Mouse (Mus musculus) CH12.LX (cell line): Measurements from ENCODE around the gene Scaf4.

Experiments
- BHLHE40 ChIP-seq: IDR thresholded peaks from 2 replicates; pipeline ENCODE4 v1.6.1; 2011; ENCODE audit warnings: mild to moderate bottlenecking, low read depth, low read length, improper control_type of control experiment
- CTCF ChIP-seq, 2 experiments: IDR thresholded peaks in 1 of 2; conservative IDR thresholded peaks in 1 of 2; 2 replicates each; pipeline ENCODE4 v1.5.1; 2011 to 2012; ENCODE audit warnings: low read depth in 2 of 2, low read length in 2 of 2, improper control_type of control experiment in 1 of 2, inconsistent platforms in 1 of 2, mild to moderate bottlenecking in 1 of 2, moderate library complexity in 1 of 2
- EP300 ChIP-seq: IDR thresholded peaks from 2 replicates; pipeline ENCODE4 v1.6.1; 2011; ENCODE audit warnings: low read length, improper control_type of control experiment
- HCFC1 ChIP-seq: IDR thresholded peaks from 2 replicates; pipeline ENCODE4 v1.6.1; 2012; ENCODE audit warnings: low read depth, mild to moderate bottlenecking, inconsistent platforms, low read length, improper control_type of control experiment
- IRF4 ChIP-seq: IDR thresholded peaks from 2 replicates; pipeline ENCODE4 v1.6.1; 2014; ENCODE audit warnings: low read depth, mild to moderate bottlenecking, inconsistent platforms, low read length, improper control_type of control experiment
- JUND ChIP-seq: conservative IDR thresholded peaks from 2 replicates; pipeline ENCODE4 v1.6.1; 2011; ENCODE audit warnings: low read depth, low read length, improper control_type of control experiment
- MEF2A ChIP-seq: IDR thresholded peaks from 2 replicates; pipeline ENCODE4 v1.6.1; 2014; ENCODE audit warnings: low read depth, mild to moderate bottlenecking, inconsistent platforms, low read length, improper control_type of control experiment, borderline replicate concordance
- NRF1 ChIP-seq: IDR thresholded peaks from 2 replicates; pipeline ENCODE4 v1.6.1; 2014; ENCODE audit warnings: low read depth, mild to moderate bottlenecking, inconsistent platforms, low read length, improper control_type of control experiment, moderate library complexity
- SMC3 ChIP-seq: IDR thresholded peaks from 2 replicates; pipeline ENCODE4 v1.6.1; 2011; ENCODE audit warnings: low read depth, low read length, improper control_type of control experiment
- USF1 ChIP-seq: IDR thresholded peaks from 2 replicates; pipeline ENCODE4 v1.6.1; 2014; ENCODE audit warnings: low read depth, mild to moderate bottlenecking, inconsistent platforms, low read length, improper control_type of control experiment
- ZC3H11A ChIP-seq: IDR thresholded peaks from 2 replicates; pipeline ENCODE4 v1.6.1; 2012; ENCODE audit warnings: low read depth, mild to moderate bottlenecking, inconsistent platforms, low read length, improper control_type of control experiment
- ZMIZ1 ChIP-seq: IDR thresholded peaks from 2 replicates; pipeline ENCODE4 v1.6.1; 2012; ENCODE audit warnings: low read depth, mild to moderate bottlenecking, inconsistent platforms, low read length, improper control_type of control experiment

GRCm38 (mm10) chr16:90181673-90182072, 102.6 kb downstream of the Scaf4 start:
- no peak for TF ChIP-seq SMC3
- TF ChIP-seq CTCF (conservative IDR thresholded peaks at IDR 0.05 in 1 of 2, IDR thresholded peaks at IDR 0.05 in 1 of 2; ENCODE audit: low read depth in 2 of 2, low read length in 2 of 2), result no peak
- TF ChIP-seq EP300, result no peak
- TF ChIP-seq IRF4, result no peak
- TF ChIP-seq USF1, result no peak
- no peak for TF ChIP-seq ZC3H11A
- TF ChIP-seq MEF2A, result no peak
- TF ChIP-seq ZMIZ1, result no peak
- TF ChIP-seq HCFC1, result no peak
- TF ChIP-seq JUND, result no peak
- TF ChIP-seq NRF1, result no peak
- no peak for TF ChIP-seq BHLHE40
